Mouse (Mus musculus): Measurements from ENCODE around the gene Ddx59. TPM values are rescaled to one million over a fixed set of nuclear protein-coding genes. Genes with fewer than 3 reads are reported as not detected.
A peak's percentile ranks its signal among the peaks of the same experiment; 100 is the strongest.

Gene Ddx59
- polyA plus RNA-seq, 2 experiments = 12.3 to 18.4 TPM

DNA sequence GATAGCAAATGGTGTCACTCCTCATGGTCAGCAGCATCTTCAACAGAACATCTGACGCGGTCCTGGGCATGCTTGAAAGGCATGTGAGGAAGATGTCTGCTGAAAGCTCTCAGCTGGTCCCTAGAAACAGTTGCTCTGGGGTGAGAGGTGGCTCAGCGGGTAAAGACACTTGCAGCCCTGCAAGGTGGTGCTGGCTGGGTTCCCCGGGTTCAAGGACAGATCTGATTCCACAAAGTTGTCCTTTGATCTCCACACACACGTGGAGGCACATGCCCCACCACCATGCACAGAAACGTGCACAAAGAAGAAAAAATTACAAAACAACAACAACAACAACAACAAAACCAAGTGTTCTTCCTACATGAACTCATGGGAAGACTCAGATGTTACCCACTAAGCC is 41.7 kb downstream of the Ddx59 start:
- DNase-seq (ENCODE audit: low spot score) (no peak), ATAC-seq (ENCODE audit: low FRiP score, low read depth) (no peak)
- Histone ChIP-seq H3K9ac (ENCODE audit: low read depth, low read length, severe bottlenecking) (no peak overlapping the region), H3K9me3 (ENCODE audit: control insufficient read depth, low read length) (no peaks in the 10 kb centered on the region), H3K4me2 (replicated peaks; ENCODE audit: low read depth, low read length, severe bottlenecking) (no peak overlapping the region), H3K36me3 (ENCODE audit: control insufficient read depth, insufficient read depth, low read length) (no peaks in the 10 kb centered on the region), H3K27ac (replicated peaks; ENCODE audit: low read depth, low read length) (no peak overlapping the region), H3K27me3 (ENCODE audit: control insufficient read depth, insufficient read depth, low read length) (no peaks in the 10 kb centered on the region), H3K4me3 (replicated peaks; ENCODE audit: low read length) (no peak overlapping the region), H3K4me1 (ENCODE audit: control insufficient read depth, insufficient read depth, low read length) (no peaks in the 10 kb centered on the region)
- TF ChIP-seq POLR2A (IDR thresholded peaks at IDR 0.05; ENCODE audit: borderline replicate concordance, extremely low read depth, insufficient read depth, insufficient read length) = no peak
- WGBS = 80% methylated on average over 6 of the region's 6 CpGs

GRCm38 (mm10) chr1:136457403-136457802 is 42.3 kb downstream of the Ddx59 start:
- Histone ChIP-seq H3K9ac (ENCODE audit: low read depth, low read length, severe bottlenecking) (no peak overlapping the region), H3K4me3 (replicated peaks; ENCODE audit: low read length) (no peak overlapping the region), H3K27ac (replicated peaks; ENCODE audit: low read depth, low read length) (no peak overlapping the region), H3K4me1 (ENCODE audit: control insufficient read depth, insufficient read depth, low read length) (no peaks in the 10 kb centered on the region), H3K9me3 (ENCODE audit: control insufficient read depth, low read length) (no peaks in the 10 kb centered on the region), H3K4me2 (replicated peaks; ENCODE audit: low read depth, low read length, severe bottlenecking) (no peak overlapping the region), H3K27me3 (ENCODE audit: control insufficient read depth, insufficient read depth, low read length) (no peaks in the 10 kb centered on the region), H3K36me3 (ENCODE audit: control insufficient read depth, insufficient read depth, low read length) (no peaks in the 10 kb centered on the region)
- ATAC-seq (ENCODE audit: low FRiP score, low read depth) (no peak), DNase-seq (ENCODE audit: low spot score) (no peak)
- TF ChIP-seq POLR2A (IDR thresholded peaks at IDR 0.05; ENCODE audit: borderline replicate concordance, extremely low read depth, insufficient read depth, insufficient read length) = no peak
- 64% methylated on average over 4 of the region's 4 CpGs for WGBS

DNA sequence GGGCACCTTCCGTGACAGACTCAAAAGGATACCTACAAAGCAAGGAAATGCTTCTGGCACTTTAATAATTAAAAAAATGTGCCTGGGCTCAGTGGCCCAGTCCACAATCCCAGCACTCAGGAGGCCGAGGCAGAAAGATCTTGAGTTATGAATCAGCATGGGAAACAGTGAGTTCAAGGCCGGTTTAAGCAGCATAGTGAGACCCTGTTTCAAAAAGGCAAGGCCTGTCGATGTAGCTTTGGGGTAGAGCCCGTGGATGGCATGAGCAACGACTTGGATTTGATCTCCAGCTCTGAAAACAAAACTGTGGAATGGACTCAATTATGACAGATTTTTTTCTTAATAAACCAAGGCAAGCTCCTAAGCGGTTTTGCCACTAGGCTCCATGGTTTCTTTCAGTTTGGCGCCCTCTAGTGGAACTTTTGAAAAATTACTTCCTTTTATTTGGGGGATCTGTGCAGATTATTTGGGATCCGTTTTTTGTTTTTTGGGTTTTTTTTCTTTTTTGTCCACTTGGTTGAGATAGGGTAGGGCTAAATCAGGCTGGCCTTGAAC is 43.7 kb downstream of the Ddx59 start:
- TF ChIP-seq POLR2A (IDR thresholded peaks at IDR 0.05; ENCODE audit: borderline replicate concordance, extremely low read depth, insufficient read depth, insufficient read length) = no peak
- no peaks in the 10 kb centered on the region for H3K27me3 ChIP-seq (ENCODE audit: control insufficient read depth, insufficient read depth, low read length)
- WGBS = 22% methylated on average over 9 of the region's 9 CpGs
- ATAC-seq (ENCODE audit: low FRiP score, low read depth) (no peak), DNase-seq (ENCODE audit: low spot score) (peak; percentile 85)
- no peak overlapping the region for H3K4me2 ChIP-seq (replicated peaks; ENCODE audit: low read depth, low read length, severe bottlenecking)
- no peak overlapping the region for H3K27ac ChIP-seq (replicated peaks; ENCODE audit: low read depth, low read length)
- no peak overlapping the region for H3K4me3 ChIP-seq (replicated peaks; ENCODE audit: low read length)
- no peak overlapping the region for H3K9ac ChIP-seq (ENCODE audit: low read depth, low read length, severe bottlenecking)
- H3K36me3 ChIP-seq (ENCODE audit: control insufficient read depth, insufficient read depth, low read length) = no peaks in the 10 kb centered on the region
- no peaks in the 10 kb centered on the region for H3K4me1 ChIP-seq (ENCODE audit: control insufficient read depth, insufficient read depth, low read length)
- H3K9me3 ChIP-seq (ENCODE audit: control insufficient read depth, low read length) = no peaks in the 10 kb centered on the region

DNA sequence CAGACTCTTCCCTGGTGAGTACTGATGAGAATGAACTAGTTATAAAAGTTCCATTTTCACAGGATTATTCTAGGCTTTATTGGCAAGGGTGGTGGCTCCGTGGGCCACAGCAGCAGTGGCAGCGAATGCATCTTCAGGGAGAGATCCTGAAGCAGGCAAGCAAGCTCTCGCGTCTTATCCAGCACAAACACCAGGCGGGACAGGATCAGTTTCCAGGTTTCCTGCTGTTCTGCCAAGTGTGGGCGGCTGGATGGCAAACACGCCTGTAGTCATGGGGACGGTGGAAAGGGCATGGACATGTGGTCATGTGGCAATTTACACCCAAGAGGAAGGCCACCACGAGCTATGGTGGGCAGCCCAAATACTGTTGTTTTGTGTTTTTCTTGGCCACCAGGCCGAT is 47.4 kb downstream of the Ddx59 start:
- DNase-seq (ENCODE audit: low spot score) = no peak
- no peak for ATAC-seq (ENCODE audit: low FRiP score, low read depth)
- Histone ChIP-seq H3K27ac (replicated peaks; ENCODE audit: low read depth, low read length) (no peak overlapping the region), H3K4me1 (ENCODE audit: control insufficient read depth, insufficient read depth, low read length) (peaks cover 6% of the 10 kb centered on the region; the same call in 1 of the 2 replicates), H3K27me3 (ENCODE audit: control insufficient read depth, insufficient read depth, low read length) (no peaks in the 10 kb centered on the region), H3K9me3 (ENCODE audit: control insufficient read depth, low read length) (no peaks in the 10 kb centered on the region), H3K9ac (ENCODE audit: low read depth, low read length, severe bottlenecking) (no peak overlapping the region), H3K4me3 (replicated peaks; ENCODE audit: low read length) (no peak overlapping the region), H3K36me3 (ENCODE audit: control insufficient read depth, insufficient read depth, low read length) (no peaks in the 10 kb centered on the region), H3K4me2 (replicated peaks; ENCODE audit: low read depth, low read length, severe bottlenecking) (no peak overlapping the region)
- WGBS = 49% methylated on average over 10 of the region's 10 CpGs
- TF ChIP-seq POLR2A (IDR thresholded peaks at IDR 0.05; ENCODE audit: borderline replicate concordance, extremely low read depth, insufficient read depth, insufficient read length) = no peak

DNA sequence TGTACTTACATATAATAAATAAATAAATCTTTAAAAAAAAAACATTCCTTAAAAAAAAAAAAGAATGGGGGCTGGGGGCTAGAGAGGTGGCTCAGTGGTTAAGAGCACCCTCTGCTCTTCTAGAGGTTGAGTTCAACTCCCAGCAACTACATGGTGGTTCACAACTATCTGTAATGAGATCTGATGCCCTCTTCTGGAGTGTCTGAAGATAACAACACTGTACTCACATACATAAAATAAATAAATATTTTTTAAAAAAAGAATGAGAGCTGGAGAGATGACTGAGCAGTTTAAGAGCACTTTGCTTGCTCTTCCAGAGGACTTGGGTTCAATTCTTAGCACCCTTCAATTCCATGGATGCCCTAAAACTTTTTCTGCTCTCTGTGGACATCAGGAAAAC is 50.1 kb downstream of the Ddx59 start:
- H3K36me3 ChIP-seq (ENCODE audit: control insufficient read depth, insufficient read depth, low read length) = peaks cover 13% of the 10 kb centered on the region; the same call in 1 of the 2 replicates
- no peak overlapping the region for H3K27ac ChIP-seq (replicated peaks; ENCODE audit: low read depth, low read length)
- H3K27me3 ChIP-seq (ENCODE audit: control insufficient read depth, insufficient read depth, low read length) = no peaks in the 10 kb centered on the region
- DNase-seq (ENCODE audit: low spot score) (no peak), ATAC-seq (ENCODE audit: low FRiP score, low read depth) (no peak)
- no peak for TF ChIP-seq POLR2A (IDR thresholded peaks at IDR 0.05; ENCODE audit: borderline replicate concordance, extremely low read depth, insufficient read depth, insufficient read length)
- no peak overlapping the region for H3K4me2 ChIP-seq (replicated peaks; ENCODE audit: low read depth, low read length, severe bottlenecking)
- H3K9me3 ChIP-seq (ENCODE audit: control insufficient read depth, low read length) = no peaks in the 10 kb centered on the region
- H3K4me1 ChIP-seq (ENCODE audit: control insufficient read depth, insufficient read depth, low read length) = peaks cover 6% of the 10 kb centered on the region; the same call in 1 of the 2 replicates
- no peak overlapping the region for H3K9ac ChIP-seq (ENCODE audit: low read depth, low read length, severe bottlenecking)
- H3K4me3 ChIP-seq (replicated peaks; ENCODE audit: low read length) = no peak overlapping the region
